Mouse (Mus musculus): ENCODE measurements around the gene Clec18a.

GRCm38 (mm10) chr8:111056158-111056663 is 36.0 kb downstream of the Clec18a start, which contains the start of gene Exosc6:
- TF ChIP-seq CTCF (IDR thresholded peaks at IDR 0.05) (peak; percentile 98), EP300 (IDR thresholded peaks at IDR 0.05) (no peak)

Measured in lung, postnatal 0 days (tissue).